Mouse (Mus musculus) hindbrain, embryonic 13.5 days (tissue): ENCODE measurements at regions not wholly inside any gene's neighbourhood (a gene's known extent, or its start where the extent isn't known, plus 50 kb on each side); places are given as distances from the start of the nearest gene placed in this dataset.

Source experiments
- ATAC-seq: fragments of 200-750 bp; cut with Nextera tagmentation; 2 replicates; pipeline ENCODE4 v1.8.0; 2017; ENCODE audit warnings: moderate TSS enrichment; ENCODE audit not compliant: low FRiP score
- H3K27ac ChIP-seq: fragments of 300-500 bp; sonication (generic); 2 replicates; pipeline ENCODE4 v1.5.1; 2015; ENCODE audit warnings: inconsistent platforms, mild to moderate bottlenecking, moderate library complexity
- H3K27me3 ChIP-seq: fragments of 300-500 bp; sonication (generic); 2 replicates; pipeline ENCODE4 v1.6.1; 2015; ENCODE audit warnings: mild to moderate bottlenecking, inconsistent platforms
- H3K36me3 ChIP-seq: fragments of 300-500 bp; sonication (generic); 2 replicates; pipeline ENCODE4 v1.6.1; 2015; ENCODE audit warnings: mild to moderate bottlenecking, inconsistent platforms
- H3K4me1 ChIP-seq: fragments of 300-500 bp; sonication (generic); replicated peaks from 2 replicates; pipeline ENCODE4 v1.6.1; 2015; ENCODE audit warnings: inconsistent platforms
- H3K4me2 ChIP-seq: fragments of 300-500 bp; sonication (generic); 2 replicates; pipeline ENCODE4 v1.6.1; 2015; ENCODE audit warnings: inconsistent platforms, mild to moderate bottlenecking, moderate library complexity
- H3K4me3 ChIP-seq: fragments of 300-500 bp; sonication (generic); 2 replicates; pipeline ENCODE4 v1.5.1; 2015; ENCODE audit warnings: mild to moderate bottlenecking, inconsistent platforms
- H3K9ac ChIP-seq: fragments of 300-500 bp; sonication (generic); 2 replicates; pipeline ENCODE4 v1.6.1; 2015; ENCODE audit warnings: mild to moderate bottlenecking, inconsistent platforms
- H3K9me3 ChIP-seq: fragments of 300-500 bp; sonication (generic); 2 replicates; pipeline ENCODE4 v1.6.1; 2016; ENCODE audit warnings: inconsistent platforms
- WGBS: fragments of 180-500 bp; shearing (Covaris S2); methylation state at CpG from one replicate; pipeline ENCODE4 v1.1.7; 2015; 5-methylcytosine and 5-hydroxymethylcytosine counted together

- WGBS = 88% methylated on average over 8 of the region's 8 CpGs
- Histone ChIP-seq H3K27me3 (no peaks in the 10 kb centered on the region), H3K27ac (no peak overlapping the region), H3K9me3 (no peaks in the 10 kb centered on the region), H3K4me1 (peaks cover 5% of the 10 kb centered on the region), H3K4me3 (no peak overlapping the region), H3K9ac (no peak overlapping the region), H3K36me3 (no peaks in the 10 kb centered on the region), H3K4me2 (no peak overlapping the region)
- ATAC-seq = no peak
Measured at GRCm38 (mm10) chr4:143012900-143013299, 199.9 kb downstream of the Prdm2 start.

- Histone ChIP-seq H3K9me3 (no peaks in the 10 kb centered on the region), H3K4me1 (peaks cover 16% of the 10 kb centered on the region; the same call in 1 of the 2 replicates), H3K27me3 (no peaks in the 10 kb centered on the region), H3K4me2 (no peak overlapping the region), H3K4me3 (no peak overlapping the region), H3K27ac (no peak overlapping the region), H3K9ac (no peak overlapping the region), H3K36me3 (no peaks in the 10 kb centered on the region)
- 30% methylated on average over 13 of the region's 13 CpGs for WGBS
- no peak for ATAC-seq
Measured at GRCm38 (mm10) chr4:143001961-143002360, 210.8 kb downstream of the Prdm2 start.

- H3K4me3 ChIP-seq = no peak overlapping the region
- peaks cover 16% of the 10 kb centered on the region; the same call in 1 of the 2 replicates for H3K4me1 ChIP-seq
- no peaks in the 10 kb centered on the region for H3K36me3 ChIP-seq
- H3K9me3 ChIP-seq = no peaks in the 10 kb centered on the region
- ATAC-seq = no peak
- H3K9ac ChIP-seq = no peak overlapping the region
- no peaks in the 10 kb centered on the region for H3K27me3 ChIP-seq
- no peak overlapping the region for H3K27ac ChIP-seq
- H3K4me2 ChIP-seq = no peak overlapping the region
- WGBS = 64% methylated on average over 5 of the region's 5 CpGs
Measured at GRCm38 (mm10) chr4:143001486-143001885, 211.3 kb downstream of the Prdm2 start.

- H3K4me1 ChIP-seq = no peaks in the 10 kb centered on the region
- H3K36me3 ChIP-seq = no peaks in the 10 kb centered on the region
- H3K4me3 ChIP-seq = no peak overlapping the region
- no peaks in the 10 kb centered on the region for H3K27me3 ChIP-seq
- no peak overlapping the region for H3K4me2 ChIP-seq
- ATAC-seq = no peak
- H3K27ac ChIP-seq = no peak overlapping the region
- no peaks in the 10 kb centered on the region for H3K9me3 ChIP-seq
- H3K9ac ChIP-seq = no peak overlapping the region
- 70% methylated on average over 4 of the region's 4 CpGs for WGBS
Measured at GRCm38 (mm10) chr4:142996406-142996805, 216.4 kb downstream of the Prdm2 start.

GRCm38 (mm10) chr4:142991401-142991800, 221.4 kb downstream of the Prdm2 start:
- ATAC-seq = no peak
- H3K9me3 ChIP-seq = no peaks in the 10 kb centered on the region
- no peak overlapping the region for H3K27ac ChIP-seq
- no peaks in the 10 kb centered on the region for H3K36me3 ChIP-seq
- no peak overlapping the region for H3K9ac ChIP-seq
- WGBS = 83% methylated on average over 4 of the region's 4 CpGs
- no peak overlapping the region for H3K4me3 ChIP-seq
- H3K27me3 ChIP-seq = no peaks in the 10 kb centered on the region
- H3K4me2 ChIP-seq = no peak overlapping the region
- H3K4me1 ChIP-seq = peaks cover 12% of the 10 kb centered on the region; the same call in 1 of the 2 replicates

GRCm38 (mm10) chr4:142989175-142989574, 223.6 kb downstream of the Prdm2 start:
- peaks cover 16% of the 10 kb centered on the region for H3K4me1 ChIP-seq
- no peaks in the 10 kb centered on the region for H3K9me3 ChIP-seq
- H3K27me3 ChIP-seq = no peaks in the 10 kb centered on the region
- ATAC-seq = no peak
- no peaks in the 10 kb centered on the region for H3K36me3 ChIP-seq
- WGBS = 4% methylated on average over 8 of the region's 8 CpGs
- no peak overlapping the region for H3K4me3 ChIP-seq
- H3K4me2 ChIP-seq = peak overlapping the region; percentile 29; the same call in 1 of the 2 replicates
- H3K27ac ChIP-seq = no peak overlapping the region
- H3K9ac ChIP-seq = no peak overlapping the region

- Histone ChIP-seq H3K27me3 (no peaks in the 10 kb centered on the region), H3K36me3 (no peaks in the 10 kb centered on the region), H3K27ac (peak overlapping the region; percentile 64), H3K9me3 (no peaks in the 10 kb centered on the region), H3K4me2 (no peak overlapping the region), H3K4me3 (no peak overlapping the region), H3K9ac (no peak overlapping the region; the same call in 1 of the 2 replicates), H3K4me1 (peaks cover 26% of the 10 kb centered on the region)
- ATAC-seq = no peak
- 18% methylated on average over 6 of the region's 6 CpGs for WGBS
Measured at GRCm38 (mm10) chr4:142983295-142983624, 229.5 kb downstream of the Prdm2 start.

- H3K9me3 ChIP-seq = no peaks in the 10 kb centered on the region
- H3K9ac ChIP-seq = no peak overlapping the region
- 0 out of 2 replicates have a peak, but pooled peaks have one; percentile 32 for ATAC-seq
- H3K4me3 ChIP-seq = no peak overlapping the region
- H3K27me3 ChIP-seq = no peaks in the 10 kb centered on the region
- no peak overlapping the region for H3K4me2 ChIP-seq
- H3K36me3 ChIP-seq = no peaks in the 10 kb centered on the region
- peaks cover 21% of the 10 kb centered on the region for H3K4me1 ChIP-seq
- 42% methylated on average over 8 of the region's 8 CpGs for WGBS
- peak overlapping the region; percentile 64 for H3K27ac ChIP-seq
Measured at GRCm38 (mm10) chr4:142982585-142983294, 230.1 kb downstream of the Prdm2 start.

GRCm38 (mm10) chr4:142975620-142976019, 237.2 kb downstream of the Prdm2 start:
- Histone ChIP-seq H3K4me2 (no peak overlapping the region), H3K27me3 (no peaks in the 10 kb centered on the region), H3K9ac (no peak overlapping the region), H3K4me3 (no peak overlapping the region), H3K27ac (no peak overlapping the region), H3K9me3 (no peaks in the 10 kb centered on the region), H3K4me1 (no peaks in the 10 kb centered on the region), H3K36me3 (no peaks in the 10 kb centered on the region)
- WGBS = 70% methylated on average over 11 of the region's 11 CpGs
- ATAC-seq = no peak

GRCm38 (mm10) chr4:142970040-142970439, 242.8 kb downstream of the Prdm2 start:
- no peaks in the 10 kb centered on the region for H3K4me1 ChIP-seq
- no peak overlapping the region for H3K4me2 ChIP-seq
- no peak overlapping the region for H3K27ac ChIP-seq
- WGBS = 88% methylated on average over 4 of the region's 4 CpGs
- H3K27me3 ChIP-seq = no peaks in the 10 kb centered on the region
- ATAC-seq = no peak
- no peaks in the 10 kb centered on the region for H3K36me3 ChIP-seq
- no peak overlapping the region for H3K9ac ChIP-seq
- H3K4me3 ChIP-seq = no peak overlapping the region
- H3K9me3 ChIP-seq = no peaks in the 10 kb centered on the region

- no peaks in the 10 kb centered on the region for H3K9me3 ChIP-seq
- no peak overlapping the region for H3K4me2 ChIP-seq
- H3K36me3 ChIP-seq = no peaks in the 10 kb centered on the region
- H3K9ac ChIP-seq = no peak overlapping the region
- H3K4me1 ChIP-seq = peaks cover 10% of the 10 kb centered on the region; the same call in 1 of the 2 replicates
- no peak overlapping the region for H3K27ac ChIP-seq
- no peak overlapping the region for H3K4me3 ChIP-seq
- WGBS = 93% methylated on average over 2 of the region's 2 CpGs
- no peak for ATAC-seq
- H3K27me3 ChIP-seq = no peaks in the 10 kb centered on the region
Measured at GRCm38 (mm10) chr4:142967604-142968003, 245.2 kb downstream of the Prdm2 start.

- Histone ChIP-seq H3K27ac (peak overlapping the region; percentile 87), H3K4me3 (no peak overlapping the region), H3K9ac (0 out of 2 replicates have a peak overlapping the region, but pooled peaks have one; percentile 8), H3K4me1 (peaks cover 45% of the 10 kb centered on the region), H3K27me3 (no peaks in the 10 kb centered on the region), H3K4me2 (0 out of 2 replicates have a peak overlapping the region, but pooled peaks have one; percentile 15), H3K9me3 (no peaks in the 10 kb centered on the region), H3K36me3 (no peaks in the 10 kb centered on the region)
- ATAC-seq = peak; percentile 83
- 33% methylated on average over 8 of the region's 8 CpGs for WGBS
Measured at GRCm38 (mm10) chr4:142956832-142957429, 255.9 kb downstream of the Prdm2 start.

GRCm38 (mm10) chr4:142956376-142956775, 256.4 kb downstream of the Prdm2 start:
- peak overlapping the region; percentile 87 for H3K27ac ChIP-seq
- WGBS = 85% methylated on average over 5 of the region's 5 CpGs

More at GRCm38 (mm10) chr4:142956376-142956775, 256.4 kb downstream of the Prdm2 start:
- Histone ChIP-seq H3K4me1 (peaks cover 45% of the 10 kb centered on the region), H3K4me2 (no peak overlapping the region), H3K36me3 (no peaks in the 10 kb centered on the region), H3K9ac (no peak overlapping the region), H3K9me3 (no peaks in the 10 kb centered on the region), H3K27me3 (no peaks in the 10 kb centered on the region), H3K4me3 (no peak overlapping the region)
- ATAC-seq = peak; percentile 36
